Mouse (Mus musculus) megakaryocyte, embryonic 14.5 days (primary cell): ENCODE measurements around the gene 2310033P09Rik.

ENCODE experiments used
- FLI1 ChIP-seq: IDR thresholded peaks from 2 replicates; pipeline ENCODE4 v1.6.1; 2012; ENCODE audit warnings: low read length, inconsistent platforms, mixed read lengths
- GATA1 ChIP-seq: IDR thresholded peaks from 3 replicates; pipeline ENCODE4 v1.6.1; 2012; ENCODE audit warnings: mixed read lengths, low read length, inconsistent platforms, borderline replicate concordance

DNA sequence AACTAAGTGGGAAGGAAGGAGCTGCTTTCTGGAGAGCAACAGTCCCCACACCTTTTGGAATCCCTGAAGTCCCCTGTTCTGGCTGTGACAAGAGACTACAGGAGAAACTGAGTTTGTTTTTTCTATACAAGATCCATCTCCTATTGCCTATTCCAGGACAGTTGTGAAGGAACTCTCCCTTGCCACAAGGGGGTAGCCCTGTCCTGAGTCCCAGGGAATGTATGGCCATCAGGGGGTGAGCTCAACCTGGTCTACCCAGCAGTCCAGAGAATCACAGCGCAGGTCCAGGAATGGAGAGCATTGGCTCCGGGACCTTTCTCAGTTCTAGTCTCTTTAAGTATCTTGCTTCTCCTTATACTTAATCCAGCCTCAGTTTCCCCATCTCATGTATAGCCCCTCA is 24.7 kb downstream of the 2310033P09Rik start:
- TF ChIP-seq GATA1 (no peak), FLI1 (no peak)
